Mouse (Mus musculus): ENCODE measurements around the gene Mybbp1a.

DNA sequence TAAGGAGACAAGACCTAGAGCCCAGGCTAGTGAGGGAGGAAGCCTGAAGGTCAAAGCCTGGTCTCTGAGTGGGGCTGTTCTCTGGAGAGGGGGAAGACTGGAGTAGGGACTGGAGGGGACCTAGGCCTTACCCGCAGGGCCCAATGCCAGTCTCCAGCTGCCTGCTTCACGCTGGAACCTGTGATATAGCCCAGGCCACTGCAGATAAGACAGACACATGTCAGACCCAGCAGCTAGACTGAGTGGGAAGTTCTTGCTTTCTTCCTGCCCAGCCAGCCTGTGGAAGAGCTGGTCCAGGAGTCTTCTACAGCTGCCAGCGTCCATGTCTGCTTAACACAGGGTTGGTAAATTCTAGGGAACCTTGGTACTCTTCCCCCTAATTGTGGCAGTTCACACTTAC, 17.3 kb downstream of the Mybbp1a start:
- TF ChIP-seq CTCF (IDR thresholded peaks at IDR 0.05; ENCODE audit: borderline replicate concordance, insufficient read depth, low read depth, low read length) (no peak), POLR2A (IDR thresholded peaks at IDR 0.05; ENCODE audit: borderline replicate concordance, insufficient read depth, low read length) (no peak)
